ENCODE assay signal across 8 mouse cellular contexts in the genomic region with DNA sequence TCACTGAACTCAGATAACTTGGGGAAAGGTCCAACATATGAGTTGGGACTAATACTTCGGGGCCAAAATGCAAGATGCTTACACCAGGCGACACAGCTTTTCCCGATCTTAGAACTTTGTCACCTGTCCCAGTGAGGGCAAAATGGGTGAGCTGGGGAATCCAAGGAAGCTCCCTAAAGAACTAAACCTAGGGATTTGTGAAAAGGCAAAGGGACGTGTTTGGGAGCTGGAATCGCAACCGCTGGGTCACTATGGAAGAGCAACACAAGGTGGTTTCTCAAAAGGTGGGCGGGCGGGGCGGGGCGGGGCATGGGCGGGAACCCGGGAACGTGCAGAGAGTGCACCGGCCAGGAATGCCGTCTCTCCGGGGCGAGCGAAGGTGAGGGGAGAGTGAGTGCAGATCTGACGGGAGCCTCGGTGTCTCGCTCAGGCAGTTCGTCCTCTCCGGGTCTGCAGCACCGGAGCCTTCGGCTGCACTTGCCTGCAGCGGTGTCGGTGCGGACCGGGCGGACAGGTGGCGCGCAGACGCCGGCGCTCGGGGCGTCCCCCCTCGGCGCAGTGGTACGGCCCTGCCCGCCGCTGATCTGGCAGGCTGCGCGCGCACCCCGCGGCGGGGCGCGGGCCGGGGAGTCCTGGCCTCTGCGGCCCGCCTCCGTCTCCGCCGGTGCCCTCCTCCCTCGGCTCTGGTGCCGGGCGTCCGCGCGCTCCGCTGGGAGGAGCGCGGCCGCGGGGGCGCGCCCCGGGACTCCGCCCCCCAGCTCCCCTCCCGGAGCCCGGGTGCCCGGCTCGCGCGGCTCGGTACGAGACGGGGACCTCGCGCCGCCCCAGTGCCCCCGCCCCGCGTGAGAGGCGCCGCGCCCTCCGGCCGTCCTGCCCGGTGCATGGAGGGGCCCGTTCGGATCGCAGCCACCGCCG. TPM values are rescaled to one million over a fixed set of nuclear protein-coding genes. Genes with fewer than 3 reads are reported as not detected.
A peak's percentile ranks its signal among the peaks of the same experiment; 100 is the strongest.
DNase-seq lines count a peak whose midpoint lies in the region; ATAC-seq and TF ChIP-seq lines count a peak whose summit lies in the region.

Cdon (plus strand) TSS at position 324 of the 915 bp plus-strand sequence.

- H3K4me2 ChIP-seq in heart, embryonic 12.5 days, result peak within 1 kb of the TSS; percentile 71
- peak within 1 kb of the TSS; percentile 75 for H3K4me2 ChIP-seq in kidney, postnatal 0 days (ENCODE audit: low read length)

- peak within 1 kb of the TSS; percentile 72 for H3K4me3 ChIP-seq in erythroblast, embryonic 14.5 days (replicated peaks)
- peak within 1 kb of the TSS; percentile 87 for H3K4me3 ChIP-seq in heart, embryonic 12.5 days
- peak within 1 kb of the TSS; percentile 96 for H3K4me3 ChIP-seq in kidney, postnatal 0 days (replicated peaks; ENCODE audit: low read depth, low read length)
- H3K4me3 ChIP-seq in liver, adult 2 months (ENCODE audit: insufficient read depth, low read depth, low read length), result peak within 1 kb of the TSS; percentile 99

- ATAC-seq in CD4-positive, CD25-positive, alpha-beta regulatory T cell, adult 4 months, result peak; percentile 77
- peak; percentile 98 for ATAC-seq in heart, embryonic 12.5 days (ENCODE audit: insufficient number of reproducible peaks, low FRiP score)
- ATAC-seq in kidney, postnatal 0 days (replicated peaks; ENCODE audit: low FRiP score, low read depth), result peak; percentile 98

- TF ChIP-seq CTCF in kidney, postnatal 0 days (IDR thresholded peaks at IDR 0.05; ENCODE audit: low read depth), result no peak
- no peak for TF ChIP-seq CTCF in liver, adult 2 months (IDR thresholded peaks at IDR 0.05; ENCODE audit: low read depth, low read length)

- DNase-seq in brain, embryonic 18.5 days (ENCODE audit: low read depth, low spot score), result peak; percentile 79
- peak; percentile 95 for DNase-seq in kidney, postnatal 0 days (ENCODE audit: low spot score)
- peak; percentile 67 for DNase-seq in liver, adult 2 months (ENCODE audit: extremely low read depth, low read depth, low spot score)
- DNase-seq in naive thymus-derived CD4-positive, alpha-beta T cell, adult 2 months (ENCODE audit: low read depth), result peak; percentile 94
- peak; percentile 92 for DNase-seq in splenic B cell, adult 2 months (ENCODE audit: low read depth, low spot score)

- H3K4me1 ChIP-seq in erythroblast, embryonic 14.5 days (ENCODE audit: control insufficient read depth), result peaks cover 15% of the 10 kb centered on the region
- peaks cover 22% of the 10 kb centered on the region for H3K4me1 ChIP-seq in heart, embryonic 12.5 days (replicated peaks)
- H3K4me1 ChIP-seq in kidney, postnatal 0 days (replicated peaks; ENCODE audit: insufficient read depth, low read length), result 0 out of 2 replicates have a peak, but pooled peaks cover 4% of the 10 kb centered on the region
- peaks cover 3% of the 10 kb centered on the region; the same call in 1 of the 2 replicates for H3K4me1 ChIP-seq in liver, adult 2 months (ENCODE audit: control insufficient read depth, insufficient read depth, low read length)

- H3K36me3 ChIP-seq in erythroblast, embryonic 14.5 days (ENCODE audit: control insufficient read depth), result no peaks in the 10 kb centered on the region
- H3K36me3 ChIP-seq in heart, embryonic 12.5 days, result no peaks in the 10 kb centered on the region
- H3K36me3 ChIP-seq in kidney, postnatal 0 days (ENCODE audit: insufficient read depth, low read length), result no peaks in the 10 kb centered on the region
- no peaks in the 10 kb centered on the region for H3K36me3 ChIP-seq in liver, adult 2 months (ENCODE audit: control insufficient read depth, insufficient read depth, low read length)
- no peaks in the 10 kb centered on the region for H3K36me3 ChIP-seq in splenic B cell, adult 2 months (ENCODE audit: control insufficient read depth, insufficient read depth, low read length, poor library complexity, severe bottlenecking)

- no peak for TF ChIP-seq POLR2A in liver, adult 2 months (IDR thresholded peaks at IDR 0.05; ENCODE audit: extremely low read depth, insufficient read depth, low read length)

- H3K27ac ChIP-seq in heart, embryonic 12.5 days (ENCODE audit: poor library complexity, severe bottlenecking), result peak within 1 kb of the TSS; percentile 88
- H3K27ac ChIP-seq in kidney, postnatal 0 days, result peak within 1 kb of the TSS; percentile 90
- H3K27ac ChIP-seq in liver, adult 2 months (replicated peaks; ENCODE audit: insufficient read depth, low read depth, low read length), result peak within 1 kb of the TSS; percentile 99

- no peaks in the 10 kb centered on the region for H3K9me3 ChIP-seq in erythroblast, embryonic 14.5 days (ENCODE audit: control insufficient read depth, low read length)
- no peaks in the 10 kb centered on the region for H3K9me3 ChIP-seq in heart, embryonic 12.5 days (replicated peaks)
- H3K9me3 ChIP-seq in kidney, postnatal 0 days (replicated peaks; ENCODE audit: low read length), result no peaks in the 10 kb centered on the region

- peak within 1 kb of the TSS; percentile 96 for H3K9ac ChIP-seq in heart, embryonic 12.5 days
- peak within 1 kb of the TSS; percentile 89 for H3K9ac ChIP-seq in kidney, postnatal 0 days (ENCODE audit: low read depth, low read length)
- peak within 1 kb of the TSS; percentile 100 for H3K9ac ChIP-seq in liver, adult 2 months (ENCODE audit: low read depth, low read length)

- H3K79me2 ChIP-seq in liver, adult 2 months (ENCODE audit: control insufficient read depth, insufficient read depth, low read length), result peaks cover 3% of the 10 kb centered on the region; the same call in 1 of the 2 replicates

- peaks cover 56% of the 10 kb centered on the region for H3K27me3 ChIP-seq in erythroblast, embryonic 14.5 days (ENCODE audit: control insufficient read depth)
- no peaks in the 10 kb centered on the region for H3K27me3 ChIP-seq in heart, embryonic 12.5 days (replicated peaks)
- H3K27me3 ChIP-seq in kidney, postnatal 0 days (ENCODE audit: insufficient read depth, low read length), result no peaks in the 10 kb centered on the region
- no peaks in the 10 kb centered on the region for H3K27me3 ChIP-seq in liver, adult 2 months (ENCODE audit: control insufficient read depth, insufficient read depth, low read length)
- H3K27me3 ChIP-seq in splenic B cell, adult 2 months (ENCODE audit: control insufficient read depth, insufficient read depth, low read length, poor library complexity, severe bottlenecking), result no peaks in the 10 kb centered on the region

- under 1% methylated on average over 86 of the region's 97 CpGs for WGBS in heart, embryonic 12.5 days
- WGBS in kidney, postnatal 0 days, result under 1% methylated on average over 64 of the region's 97 CpGs
- WGBS in liver, adult 2 months, result under 1% methylated on average over 70 of the region's 97 CpGs

RNA-seq across cellular contexts. Expression of gene Cdon, which starts in this region (rescaled TPM):
- 1 to 10 TPM; 2.7 to 4.1 TPM for polyA plus RNA-seq in CD4-positive, CD25-positive, alpha-beta regulatory T cell, adult 4 months (2017; shearing (Covaris generic))
- not detected in 2 replicates for polyA plus RNA-seq in erythroblast, embryonic 14.5 days (2012)
- polyA plus RNA-seq in heart, embryonic 12.5 days (2016; fragmentation: Nextera tagmentation; extraction: Ambion mirVana), result 7.0 and 8.2 TPM in 2 replicates
- 1.9 and 2.2 TPM in 2 replicates for polyA plus RNA-seq in kidney, postnatal 0 days (2015; fragmentation: Nextera tagmentation; extraction: Ambion mirVana)
- total RNA-seq in liver, adult 2 months (2014; rRNA removed), result 0.37 and 0.87 TPM in 2 replicates
- 0.49 and 0.50 TPM in 2 replicates for polyA plus RNA-seq in liver, adult 2 months (2012; rRNA removed)

Comparison
In these comparisons a context has a peak if more than half of its experiments do, and no peak if none do; other contexts are left out.
1. Peak in every context shown above with its lines: DNase-seq, ATAC-seq, H3K4me3 ChIP-seq and H3K27ac ChIP-seq.
2. Peak in DNase-seq, H3K4me3 ChIP-seq, H3K27ac ChIP-seq and H3K9ac ChIP-seq in liver, adult 2 months; RNA of the gene not detected or under 1 TPM.